Mouse (Mus musculus) limb, embryonic 11.5 days (tissue): ENCODE measurements around the gene Hist1h2ah. TPM values are rescaled to one million over a fixed set of nuclear protein-coding genes. Genes with fewer than 3 reads are reported as not detected.

Source experiments
- microRNA-seq: library from miRNA; unstranded; fragments of <30 nt; microRNA quantifications from one replicate; pipeline ENCODE4, GENCODE M21; 2016
- polyA plus RNA-seq: library from polyadenylated mRNA; unstranded; fragments of >200 nt; fragmentation: Nextera tagmentation; extraction: Ambion mirVana; gene quantifications from 2 replicates; pipeline ENCODE4 v1.2.1, GENCODE M21; 2014

The Hist1h2ah gene
- polyA plus RNA-seq, 1 experiment from 2014 or later: 22.0 TPM

Small RNA genes lying within 50 kb of the gene (microRNA-seq; reads per million reads assigned to microRNA genes)
- gene Gm26300: not detected
- not detected for gene Gm44390
- not detected for gene Gm44486

Other genes starting within 250 kb of the Hist1h2ah start
- gene Hist1h2an, start 248.3 kb downstream of the Hist1h2ah start, polyA plus RNA-seq: 7.5 and 10.7 TPM in 2 replicates
- gene Hist1h2bp, start 248.1 kb downstream of the Hist1h2ah start, polyA plus RNA-seq: 1.7 and 4.9 TPM in 2 replicates
- gene Hist1h2bq, start 225.4 kb downstream of the Hist1h2ah start, polyA plus RNA-seq: 21.3 and 25.2 TPM in 2 replicates
- gene Hist1h2ao, start 225.1 kb downstream of the Hist1h2ah start, polyA plus RNA-seq: 2.5 and 3.6 TPM in 2 replicates
- gene Hist1h4m, start 223.8 kb downstream of the Hist1h2ah start, polyA plus RNA-seq: not detected in 2 replicates
- 11.8 and 15.0 TPM in 2 replicates for gene Hist1h4n, start 203.4 kb downstream of the Hist1h2ah start, polyA plus RNA-seq
- 6,460 and 6,662 TPM in 2 replicates for gene Hist1h2ap, start 202.1 kb downstream of the Hist1h2ah start, polyA plus RNA-seq
- 21.5 and 24.2 TPM in 2 replicates for gene Hist1h2br, start 201.8 kb downstream of the Hist1h2ah start, polyA plus RNA-seq
- 26.9 and 28.8 TPM in 2 replicates for gene Zfp184, start 90.5 kb downstream of the Hist1h2ah start, polyA plus RNA-seq
- gene Pom121l2, start 54.4 kb downstream of the Hist1h2ah start, polyA plus RNA-seq: 0.31 and 0.38 TPM in 2 replicates
- gene Prss16, start 25.8 kb downstream of the Hist1h2ah start, polyA plus RNA-seq: 0.20 and 0.21 TPM in 2 replicates
- gene Hist1h2bk, start 302 bp upstream of the Hist1h2ah start, polyA plus RNA-seq: 13.8 and 14.0 TPM in 2 replicates
- 29.4 and 30.2 TPM in 2 replicates for gene Hist1h4i, start 5.8 kb upstream of the Hist1h2ah start, polyA plus RNA-seq
- gene Hist1h2ag, start 7.4 kb upstream of the Hist1h2ah start, polyA plus RNA-seq: 75.3 and 79.2 TPM in 2 replicates
- gene Hist1h2bj, start 7.6 kb upstream of the Hist1h2ah start, polyA plus RNA-seq: 18.9 and 19.9 TPM in 2 replicates
- not detected in 2 replicates for gene Vmn1r188, start 48.9 kb upstream of the Hist1h2ah start, polyA plus RNA-seq
- gene Vmn1r189, start 70.3 kb upstream of the Hist1h2ah start, polyA plus RNA-seq: not detected in 2 replicates
- not detected in 2 replicates for gene Vmn1r191, start 148.4 kb upstream of the Hist1h2ah start, polyA plus RNA-seq
- not detected in 2 replicates for gene Vmn1r192, start 155.6 kb upstream of the Hist1h2ah start, polyA plus RNA-seq
- gene Vmn1r193, start 187.6 kb upstream of the Hist1h2ah start, polyA plus RNA-seq: not detected in 2 replicates
- not detected in 2 replicates for gene Vmn1r194, start 208.6 kb upstream of the Hist1h2ah start, polyA plus RNA-seq
- gene Vmn1r195, start 235.0 kb upstream of the Hist1h2ah start, polyA plus RNA-seq: not detected in 2 replicates